Mouse (Mus musculus) neural tube, embryonic 15.5 days (tissue): ENCODE data around the gene Trim17. TPM values are rescaled to one million over a fixed set of nuclear protein-coding genes. Genes with fewer than 3 reads are reported as not detected.

Source experiments
- ATAC-seq: fragments of 200-750 bp; cut with Nextera tagmentation; 2 replicates; pipeline ENCODE4 v1.8.0; 2017; ENCODE audit warnings: mild to moderate bottlenecking, moderate TSS enrichment, moderate library complexity; ENCODE audit not compliant: low FRiP score
- H3K27ac ChIP-seq: fragments of 300-500 bp; sonication (generic); replicated peaks from 2 replicates; pipeline ENCODE4 v1.5.1; 2015; ENCODE audit warnings: mild to moderate bottlenecking, inconsistent platforms
- H3K27me3 ChIP-seq: fragments of 300-500 bp; sonication (generic); replicated peaks from 2 replicates; pipeline ENCODE4 v1.6.1; 2015; ENCODE audit warnings: inconsistent platforms
- H3K36me3 ChIP-seq: fragments of 300-500 bp; sonication (generic); 2 replicates; pipeline ENCODE4 v1.6.1; 2015; ENCODE audit warnings: inconsistent platforms
- H3K4me1 ChIP-seq: fragments of 300-500 bp; sonication (generic); 2 replicates; pipeline ENCODE4 v1.6.1; 2015; ENCODE audit warnings: inconsistent platforms
- H3K4me2 ChIP-seq: fragments of 300-500 bp; sonication (generic); 2 replicates; pipeline ENCODE4 v1.6.1; 2015; ENCODE audit warnings: inconsistent platforms, mild to moderate bottlenecking, moderate library complexity
- H3K4me3 ChIP-seq: fragments of 300-500 bp; sonication (generic); replicated peaks from 2 replicates; pipeline ENCODE4 v1.5.1; 2015; ENCODE audit warnings: mild to moderate bottlenecking, inconsistent platforms
- H3K9ac ChIP-seq: fragments of 300-500 bp; sonication (generic); replicated peaks from 2 replicates; pipeline ENCODE4 v1.6.1; 2015; ENCODE audit warnings: mild to moderate bottlenecking, inconsistent platforms
- H3K9me3 ChIP-seq: fragments of 300-500 bp; sonication (generic); replicated peaks from 2 replicates; pipeline ENCODE4 v1.6.1; 2016; ENCODE audit warnings: inconsistent platforms
- WGBS: fragments of 180-500 bp; shearing (Covaris S2); methylation state at CpG from one replicate; pipeline ENCODE4 v1.1.7; 2015; ENCODE audit warnings: mixed read lengths; 5-methylcytosine and 5-hydroxymethylcytosine counted together
- polyA plus RNA-seq: library from polyadenylated mRNA; unstranded; fragments of >200 nt; fragmentation: Nextera tagmentation; extraction: Ambion mirVana; gene quantifications from 2 replicates; pipeline ENCODE4 v1.2.1, GENCODE M21; 2015

Gene Trim17
- polyA plus RNA-seq, 1 experiment from 2014 or later = 1.1 TPM

DNA sequence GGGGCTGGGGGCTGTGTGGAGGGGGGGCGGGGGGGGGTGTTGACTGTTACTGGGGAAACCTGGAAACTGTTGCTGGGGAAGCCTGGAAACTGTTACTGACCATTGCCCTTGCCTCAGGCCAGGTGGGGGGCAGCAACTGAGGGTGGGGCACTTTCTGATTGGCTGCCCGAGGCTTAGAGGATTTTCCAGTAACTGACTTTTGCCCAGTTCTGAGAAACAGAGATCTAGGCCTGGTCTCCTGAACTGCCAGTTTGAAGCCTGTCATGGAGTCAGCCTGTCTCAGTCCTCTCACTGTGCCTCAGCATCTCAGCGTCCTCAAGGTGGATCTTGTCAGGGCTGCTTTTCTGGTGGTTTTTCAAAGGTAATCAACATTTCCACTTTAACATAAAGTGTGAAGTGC lies 19.9 kb downstream of the Trim17 start:
- no peak overlapping the region for H3K4me2 ChIP-seq
- peaks cover 15% of the 10 kb centered on the region; the same call in 1 of the 2 replicates for H3K36me3 ChIP-seq
- H3K9me3 ChIP-seq = no peaks in the 10 kb centered on the region
- no peaks in the 10 kb centered on the region for H3K27me3 ChIP-seq
- H3K4me1 ChIP-seq = peaks cover 29% of the 10 kb centered on the region
- no peak overlapping the region for H3K9ac ChIP-seq
- H3K4me3 ChIP-seq = no peak overlapping the region
- WGBS = 93% methylated on average over 3 of the region's 3 CpGs
- no peak for ATAC-seq
- no peak overlapping the region for H3K27ac ChIP-seq

GRCm38 (mm10) chr11:58977150-58977549 lies 22.7 kb downstream of the Trim17 start:
- H3K4me2 ChIP-seq = peak overlapping the region; percentile 100
- ATAC-seq = no peak
- H3K27me3 ChIP-seq = no peaks in the 10 kb centered on the region
- peak overlapping the region; percentile 83 for H3K27ac ChIP-seq
- H3K4me1 ChIP-seq = peaks cover 56% of the 10 kb centered on the region
- H3K9ac ChIP-seq = peak overlapping the region; percentile 74
- under 1% methylated on average over 29 of the region's 29 CpGs for WGBS
- no peaks in the 10 kb centered on the region for H3K9me3 ChIP-seq
- H3K4me3 ChIP-seq = peak overlapping the region; percentile 81
- peaks cover 10% of the 10 kb centered on the region for H3K36me3 ChIP-seq

- H3K27me3 ChIP-seq = no peaks in the 10 kb centered on the region
- H3K9me3 ChIP-seq = no peaks in the 10 kb centered on the region
- under 1% methylated on average over 21 of the region's 21 CpGs for WGBS
- peak overlapping the region; percentile 74 for H3K9ac ChIP-seq
- H3K4me3 ChIP-seq = peak overlapping the region; percentile 81
- H3K27ac ChIP-seq = peak overlapping the region; percentile 83
- H3K36me3 ChIP-seq = peaks cover 14% of the 10 kb centered on the region
- ATAC-seq = peak; percentile 5; the same call in 1 of the 2 replicates
- H3K4me2 ChIP-seq = peak overlapping the region; percentile 100
- H3K4me1 ChIP-seq = peaks cover 59% of the 10 kb centered on the region
Measured at GRCm38 (mm10) chr11:58977607-58978026, 23.1 kb downstream of the Trim17 start.

- Histone ChIP-seq H3K27ac (peak within 1 kb of the TSS; percentile 83), H3K27me3 (no peaks in the 10 kb centered on the region), H3K9ac (peak within 1 kb of the TSS; percentile 74), H3K36me3 (peaks cover 19% of the 10 kb centered on the region), H3K4me3 (peak within 1 kb of the TSS; percentile 81), H3K4me1 (peaks cover 59% of the 10 kb centered on the region), H3K9me3 (no peaks in the 10 kb centered on the region), H3K4me2 (peak within 1 kb of the TSS; percentile 100)
- under 1% methylated on average over 64 of the region's 64 CpGs for WGBS
- peak; percentile 79 for ATAC-seq
Measured at GRCm38 (mm10) chr11:58978027-58978705, 23.7 kb downstream of the Trim17 start, which contains the start of gene Trim11. TSS of gene Trim11 (plus strand) at chr11:58978093.

GRCm38 (mm10) chr11:58978706-58979030 lies 24.2 kb downstream of the Trim17 start:
- peak overlapping the region; percentile 74 for H3K9ac ChIP-seq
- H3K27me3 ChIP-seq = no peaks in the 10 kb centered on the region
- no peak for ATAC-seq
- H3K4me3 ChIP-seq = peak overlapping the region; percentile 81
- peaks cover 59% of the 10 kb centered on the region for H3K4me1 ChIP-seq
- peak overlapping the region; percentile 100 for H3K4me2 ChIP-seq
- 4% methylated on average over 5 of the region's 5 CpGs for WGBS
- H3K36me3 ChIP-seq = peaks cover 19% of the 10 kb centered on the region
- H3K9me3 ChIP-seq = no peaks in the 10 kb centered on the region
- H3K27ac ChIP-seq = no peak overlapping the region

- ATAC-seq = no peak
- peak overlapping the region; percentile 100 for H3K4me2 ChIP-seq
- H3K27ac ChIP-seq = no peak overlapping the region
- WGBS = 88% methylated on average over 3 of the region's 3 CpGs
- no peaks in the 10 kb centered on the region for H3K9me3 ChIP-seq
- H3K9ac ChIP-seq = peak overlapping the region; percentile 74
- peaks cover 59% of the 10 kb centered on the region for H3K4me1 ChIP-seq
- peaks cover 23% of the 10 kb centered on the region for H3K36me3 ChIP-seq
- peak overlapping the region; percentile 81 for H3K4me3 ChIP-seq
- H3K27me3 ChIP-seq = no peaks in the 10 kb centered on the region
Measured at GRCm38 (mm10) chr11:58979183-58979582, 24.7 kb downstream of the Trim17 start.

DNA sequence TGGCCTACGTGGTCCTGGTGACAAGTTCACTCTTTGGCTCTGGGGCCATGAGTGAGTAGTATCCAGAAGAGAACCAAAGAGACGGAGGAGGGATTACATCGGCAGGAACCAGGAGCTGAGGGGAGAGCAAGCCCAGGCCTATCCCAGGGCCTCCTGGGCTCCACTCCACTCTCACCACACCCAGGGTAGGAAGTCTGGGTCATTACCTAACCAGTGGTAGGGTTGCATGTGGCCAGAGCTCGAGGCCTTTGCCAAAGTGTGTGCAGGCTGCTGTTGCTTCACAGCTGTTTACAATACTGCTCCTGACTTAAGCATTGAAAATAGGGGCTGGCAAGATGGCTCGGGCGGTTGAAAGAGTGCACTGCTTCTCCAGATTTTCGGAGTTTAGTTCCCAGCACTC lies 25.2 kb downstream of the Trim17 start:
- Histone ChIP-seq H3K9ac (peak overlapping the region; percentile 74), H3K4me2 (peak overlapping the region; percentile 100)

DNA sequence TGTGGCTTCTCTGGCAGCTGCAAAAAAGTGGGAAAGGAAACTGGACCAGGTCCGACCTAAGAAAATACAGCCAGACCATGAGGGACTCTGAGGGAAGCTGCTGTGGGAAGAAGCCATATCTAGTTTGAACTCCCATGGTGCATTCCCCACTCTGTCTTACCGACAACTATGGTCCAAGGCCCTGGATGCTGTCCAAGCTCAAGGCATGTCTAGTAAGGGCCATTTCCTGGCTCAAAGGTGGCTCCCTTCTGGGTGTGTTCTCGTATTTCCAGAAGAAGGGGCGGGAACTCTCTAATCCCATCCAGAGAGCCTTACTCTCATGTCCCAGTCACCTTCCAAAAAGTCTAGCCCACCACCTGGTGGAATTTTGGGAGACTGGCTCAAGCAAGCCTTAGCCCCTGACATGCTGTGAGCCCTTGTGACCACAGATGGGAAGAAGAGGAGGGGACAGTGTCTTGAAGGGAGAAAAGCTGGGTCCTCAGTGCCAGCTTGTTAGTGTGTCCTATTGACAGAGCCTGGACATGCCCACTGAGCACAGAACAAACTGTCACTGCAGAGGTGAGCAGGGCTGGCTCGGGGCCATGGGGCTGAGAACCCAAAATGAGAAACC lies 26.0 kb downstream of the Trim17 start:
- WGBS = 74% methylated on average over 5 of the region's 5 CpGs
- H3K27ac ChIP-seq = no peak overlapping the region
- peak overlapping the region; percentile 100 for H3K4me2 ChIP-seq
- H3K9me3 ChIP-seq = no peaks in the 10 kb centered on the region
- no peaks in the 10 kb centered on the region for H3K27me3 ChIP-seq
- H3K4me1 ChIP-seq = peaks cover 52% of the 10 kb centered on the region
- ATAC-seq = no peak
- peaks cover 30% of the 10 kb centered on the region for H3K36me3 ChIP-seq
- H3K4me3 ChIP-seq = peak overlapping the region; percentile 81; the same call in 1 of the 2 replicates
- peak overlapping the region; percentile 74; the same call in 1 of the 2 replicates for H3K9ac ChIP-seq

More for the DNA sequence above, 25.2 kb downstream of the Trim17 start:
- Histone ChIP-seq H3K27ac (no peak overlapping the region), H3K9me3 (no peaks in the 10 kb centered on the region), H3K4me1 (peaks cover 55% of the 10 kb centered on the region), H3K4me3 (peak overlapping the region; percentile 81), H3K27me3 (no peaks in the 10 kb centered on the region), H3K36me3 (peaks cover 23% of the 10 kb centered on the region)
- ATAC-seq = no peak
- WGBS = 90% methylated on average over 7 of the region's 7 CpGs

GRCm38 (mm10) chr11:58981541-58982447 lies 27.3 kb downstream of the Trim17 start:
- H3K9me3 ChIP-seq = no peaks in the 10 kb centered on the region
- H3K9ac ChIP-seq = no peak overlapping the region
- no peaks in the 10 kb centered on the region for H3K27me3 ChIP-seq
- no peak overlapping the region for H3K4me2 ChIP-seq
- peaks cover 43% of the 10 kb centered on the region for H3K4me1 ChIP-seq
- no peak overlapping the region for H3K27ac ChIP-seq
- no peak for ATAC-seq
- 56% methylated on average over 14 of the region's 14 CpGs for WGBS
- H3K4me3 ChIP-seq = no peak overlapping the region
- H3K36me3 ChIP-seq = peaks cover 43% of the 10 kb centered on the region

DNA sequence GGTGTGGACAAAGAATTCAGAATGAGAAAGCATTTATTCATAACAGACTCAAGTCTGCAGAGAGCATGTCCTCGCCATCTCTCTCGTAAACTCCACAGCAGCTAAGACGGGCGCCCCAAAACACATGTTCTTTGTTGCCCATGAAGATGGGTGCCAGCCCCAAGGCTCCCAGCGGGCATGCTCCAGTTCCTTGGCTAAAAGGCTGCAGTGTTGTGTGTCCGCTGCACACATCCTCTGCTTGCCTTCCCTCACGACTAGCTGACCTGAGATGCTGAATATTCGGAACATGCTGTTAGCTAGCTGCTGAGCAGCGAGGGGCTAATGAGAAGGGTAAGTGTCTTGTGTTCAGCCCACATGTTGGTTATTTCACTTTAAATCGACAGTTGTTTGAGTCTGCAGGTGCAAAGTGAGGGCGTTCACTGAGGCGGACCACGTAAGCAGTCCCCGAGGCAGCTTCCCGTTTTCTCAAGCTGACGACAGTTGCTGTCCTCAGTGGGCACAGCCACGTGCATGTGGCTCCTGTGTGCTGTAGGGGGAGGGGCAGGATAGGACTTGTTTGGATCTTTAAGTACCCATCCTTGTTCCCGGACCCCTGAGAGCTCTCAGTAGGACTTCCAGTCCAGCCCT lies 28.1 kb downstream of the Trim17 start:
- no peaks in the 10 kb centered on the region for H3K9me3 ChIP-seq
- WGBS = 83% methylated on average over 18 of the region's 18 CpGs

GRCm38 (mm10) chr11:58983691-58984341 lies 29.3 kb downstream of the Trim17 start:
- H3K4me2 ChIP-seq = no peak overlapping the region
- H3K9ac ChIP-seq = no peak overlapping the region
- H3K27me3 ChIP-seq = no peaks in the 10 kb centered on the region
- H3K4me1 ChIP-seq = peaks cover 36% of the 10 kb centered on the region
- no peaks in the 10 kb centered on the region for H3K9me3 ChIP-seq
- H3K27ac ChIP-seq = no peak overlapping the region
- ATAC-seq = no peak
- peaks cover 62% of the 10 kb centered on the region for H3K36me3 ChIP-seq
- 93% methylated on average over 6 of the region's 6 CpGs for WGBS
- no peak overlapping the region for H3K4me3 ChIP-seq

More for the DNA sequence above, 28.1 kb downstream of the Trim17 start:
- H3K9ac ChIP-seq = no peak overlapping the region
- H3K27me3 ChIP-seq = no peaks in the 10 kb centered on the region
- no peak overlapping the region for H3K4me3 ChIP-seq
- ATAC-seq = no peak
- H3K36me3 ChIP-seq = peaks cover 50% of the 10 kb centered on the region
- H3K4me2 ChIP-seq = no peak overlapping the region
- peaks cover 38% of the 10 kb centered on the region for H3K4me1 ChIP-seq
- no peak overlapping the region for H3K27ac ChIP-seq
